Mouse (Mus musculus) myocyte (in vitro differentiated cells): ENCODE results near the gene Dnah8.

ENCODE experiments used
- E2F4 ChIP-seq: IDR thresholded peaks from one replicate; pipeline ENCODE4 v1.6.1; 2011; ENCODE audit warnings: mild to moderate bottlenecking, control low read depth, moderate library complexity; ENCODE audit not compliant: insufficient read depth
- MAX ChIP-seq: IDR thresholded peaks from one replicate; pipeline ENCODE4 v1.6.1; 2011; ENCODE audit warnings: low read depth, mild to moderate bottlenecking, control low read depth
- MYOD1 ChIP-seq, 3 experiments: IDR thresholded peaks; one replicate each; pipeline ENCODE4 v1.6.1; 2011; ENCODE audit warnings: control low read depth in 2 of 3, low read depth in 2 of 3, mild to moderate bottlenecking in 2 of 3, moderate library complexity in 1 of 3; ENCODE audit not compliant: insufficient read length in 2 of 3, control insufficient read depth in 1 of 3
- POLR2A ChIP-seq: IDR thresholded peaks from one replicate; pipeline ENCODE4 v1.6.1; 2011; ENCODE audit warnings: low read depth, mild to moderate bottlenecking, control low read depth, moderate library complexity; ENCODE audit not compliant: insufficient read length
- USF1 ChIP-seq: IDR thresholded peaks from one replicate; pipeline ENCODE4 v1.6.1; 2011; ENCODE audit warnings: low read depth, mild to moderate bottlenecking, control low read depth, moderate library complexity

GRCm38 (mm10) chr17:30653010-30653409 lies 28.9 kb downstream of the Dnah8 start:
- TF ChIP-seq POLR2A = no peak
- no peak for TF ChIP-seq USF1
- no peak for TF ChIP-seq MAX
- TF ChIP-seq MYOD1 (IDR thresholded peaks at IDR 0.05; ENCODE audit: control insufficient read depth in 1 of 3, insufficient read length in 2 of 3, low read depth in 2 of 3) = no peak
- TF ChIP-seq E2F4 = no peak
